Mouse (Mus musculus) cerebellum, postnatal 36 days (tissue): ENCODE measurements around the gene Rnf214.
A peak's percentile ranks its signal among the peaks of the same experiment; 100 is the strongest.

Experiments
- DNase-seq, 2 experiments: peaks; one replicate each; pipeline ENCODE4 v3.0.0; 2021 to 2022; ENCODE audit warnings: mixed read lengths in 2 of 2

Gene Rnf214

DNA sequence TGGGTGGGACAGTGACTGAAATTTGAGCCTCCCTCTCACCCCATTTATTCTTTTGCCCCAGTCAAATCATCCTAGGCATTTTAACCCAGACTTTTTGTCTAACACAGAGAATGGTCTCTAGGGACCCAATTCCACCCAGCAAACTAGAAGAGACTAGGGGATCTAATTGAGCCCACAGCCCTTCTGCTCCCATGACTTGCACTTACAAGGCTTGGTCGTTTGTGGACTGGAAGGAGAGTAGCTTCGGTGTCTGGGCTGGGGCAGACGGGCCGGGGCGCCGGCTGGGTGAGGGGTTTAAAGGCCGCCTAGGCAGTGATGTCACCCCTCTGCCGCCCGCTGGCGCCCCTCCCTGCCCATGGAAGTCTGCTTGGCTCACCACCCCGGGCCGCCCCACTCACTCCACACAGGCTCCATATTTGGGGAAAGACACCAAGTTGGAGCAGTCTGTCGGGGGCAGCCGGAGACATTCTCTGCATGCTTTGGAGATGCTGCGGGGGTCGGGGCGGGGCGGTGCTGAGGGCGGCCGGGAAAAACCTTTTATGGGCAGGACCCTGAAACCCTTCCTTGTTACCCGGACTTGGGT lies 29.0 kb upstream of the Rnf214 start, which contains the start of gene Tagln:
Gene Tagln, minus strand, starts transcription at position 431 of the 583 bp plus-strand sequence.
- DNase-seq: no peak

DNA sequence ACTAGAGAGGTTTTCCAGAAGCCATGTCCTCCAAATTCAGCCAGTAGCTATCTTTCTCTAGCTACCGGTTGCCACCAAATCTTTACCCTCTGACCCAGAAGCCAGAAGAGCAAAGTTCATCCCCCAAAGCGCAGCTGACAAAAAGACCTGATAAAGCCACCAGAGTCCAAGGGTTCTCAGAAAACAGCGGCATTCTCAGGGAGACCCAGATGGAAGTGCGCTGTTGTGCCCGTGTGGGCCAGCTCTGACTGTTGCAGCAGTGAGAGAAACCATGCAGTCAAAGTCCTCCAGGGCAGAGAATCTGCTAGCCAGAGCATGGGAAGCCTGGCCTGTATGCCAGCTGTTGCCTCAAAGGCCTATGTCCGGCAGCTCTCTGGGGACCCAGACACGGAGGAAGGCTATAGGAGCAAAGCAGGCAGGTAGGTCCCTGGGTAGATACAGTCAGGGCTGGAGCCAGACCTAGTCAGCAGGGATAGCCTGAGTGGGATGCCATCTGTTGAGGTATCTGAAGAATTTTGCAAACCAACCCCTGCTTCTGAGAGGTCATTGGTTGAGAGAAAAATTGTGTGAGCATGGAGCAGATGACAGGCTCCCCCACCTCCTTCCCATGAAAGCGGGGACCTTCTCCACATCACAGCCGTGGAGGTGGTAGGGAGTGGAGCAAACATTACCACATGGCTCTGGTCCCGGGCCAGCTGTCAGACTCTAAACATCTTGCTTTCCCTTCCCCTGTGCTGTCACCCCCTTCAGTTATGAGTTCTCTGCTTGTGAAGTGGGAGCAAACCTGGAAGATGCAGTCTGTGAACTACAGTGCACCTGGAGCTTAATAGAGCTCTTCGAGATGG lies 26.1 kb upstream of the Rnf214 start:
- peak in 1 of 2 experiments; percentile 10 for DNase-seq

DNA sequence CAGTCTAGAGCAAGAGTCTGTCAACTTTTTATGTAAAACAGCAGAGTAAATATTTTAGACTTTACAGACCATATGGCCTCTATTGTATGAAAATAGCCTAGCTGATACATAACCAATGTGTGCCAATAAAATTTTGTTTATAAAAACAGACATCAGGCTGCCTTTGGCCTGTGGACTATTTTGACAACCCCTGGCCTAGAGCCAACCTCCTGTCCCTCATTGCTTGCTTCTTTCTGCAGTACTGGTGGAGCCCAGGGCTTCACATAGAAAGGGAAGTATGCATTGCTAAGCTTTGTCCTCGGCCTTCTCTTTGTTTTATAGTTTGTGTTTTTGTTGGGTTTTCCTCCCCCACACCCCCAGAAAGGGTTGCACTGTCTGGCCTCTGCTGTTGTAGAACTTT lies 25.2 kb upstream of the Rnf214 start:
- peak in 1 of 2 experiments; percentile 13 for DNase-seq

DNA sequence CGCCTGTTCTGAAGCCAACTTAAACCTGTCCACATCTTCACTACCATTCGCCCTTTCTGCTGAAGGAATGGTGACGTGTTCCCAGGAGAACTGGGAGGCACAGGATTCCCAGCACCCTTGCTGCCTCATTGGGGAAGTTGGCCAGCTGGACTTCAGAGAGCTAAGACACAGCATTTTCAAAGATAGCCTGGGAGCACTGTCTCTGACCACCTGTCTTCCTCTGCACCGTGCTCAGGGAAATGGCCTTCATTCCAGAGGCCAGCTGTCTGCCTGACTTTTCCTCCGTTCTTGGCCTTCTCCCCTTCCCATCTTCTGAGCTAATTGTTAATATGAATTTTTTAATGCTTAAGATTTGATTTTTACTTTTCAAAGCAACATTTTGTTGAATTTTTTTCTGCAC lies 22.6 kb upstream of the Rnf214 start:
- DNase-seq: no peak

DNA sequence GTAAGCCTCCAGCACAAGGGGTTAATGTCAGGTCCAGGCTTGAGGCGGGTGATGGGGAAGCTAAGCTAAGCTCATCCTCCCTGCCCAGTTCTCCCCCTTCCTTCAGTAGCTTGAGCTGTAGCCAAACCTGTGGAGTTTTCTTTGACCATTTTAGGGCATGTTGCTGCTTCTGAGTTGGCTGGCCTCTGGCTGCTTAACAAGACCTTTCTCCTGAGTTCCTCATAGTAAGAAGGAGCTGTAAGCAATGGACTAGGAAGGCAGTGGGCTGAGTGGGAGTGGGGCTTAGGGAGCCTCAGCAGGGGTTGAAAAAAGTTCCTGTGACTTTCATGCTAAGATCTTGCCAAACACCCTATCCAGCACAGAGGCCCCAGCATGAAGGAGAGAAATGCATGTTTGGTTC lies 13.2 kb upstream of the Rnf214 start:
- no peak for DNase-seq

DNA sequence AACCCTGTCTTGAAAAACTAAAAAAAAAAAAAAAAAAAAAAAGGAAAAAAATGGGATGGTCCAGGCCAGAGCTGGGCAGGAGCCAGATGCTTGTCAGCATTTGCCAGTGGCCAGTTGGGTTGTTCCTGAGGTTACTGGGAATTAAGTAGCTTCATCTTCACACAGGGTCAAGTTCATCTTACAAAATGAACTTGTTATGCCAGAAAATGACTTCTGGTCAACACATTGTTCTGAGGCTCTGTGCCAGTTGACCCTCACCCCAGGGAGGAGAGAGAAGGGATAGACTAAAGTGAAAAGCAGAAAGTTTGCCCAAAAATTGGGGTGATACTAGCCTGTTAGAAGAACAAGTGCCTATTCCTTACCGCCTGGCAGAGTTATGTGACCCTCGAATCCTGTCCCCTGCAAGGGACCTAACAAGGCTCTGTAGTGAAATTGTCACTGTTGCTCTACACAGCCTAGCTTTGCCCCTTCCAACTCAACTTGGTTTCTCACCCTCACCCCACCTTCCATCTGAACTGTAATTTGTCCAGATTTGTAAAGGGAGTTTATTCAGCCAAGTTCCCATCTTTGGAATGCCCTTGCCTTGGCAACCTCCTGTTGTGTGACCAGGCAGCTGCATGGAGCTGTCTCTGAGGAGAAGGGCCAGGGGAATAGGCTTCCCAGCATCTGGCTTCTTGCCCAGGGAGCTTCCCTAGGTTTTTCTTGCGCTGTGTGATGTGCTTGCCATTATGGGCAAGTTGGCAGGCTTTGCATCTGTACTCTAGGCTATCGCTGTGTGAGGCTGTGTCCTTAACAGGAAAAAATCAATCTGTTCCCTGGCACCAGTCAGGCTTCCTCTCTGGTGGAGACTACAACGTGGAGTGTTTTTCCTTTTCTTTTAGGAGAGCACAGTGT lies 10.6 kb upstream of the Rnf214 start:
- DNase-seq: peak in 1 of 2 experiments; percentile 34

DNA sequence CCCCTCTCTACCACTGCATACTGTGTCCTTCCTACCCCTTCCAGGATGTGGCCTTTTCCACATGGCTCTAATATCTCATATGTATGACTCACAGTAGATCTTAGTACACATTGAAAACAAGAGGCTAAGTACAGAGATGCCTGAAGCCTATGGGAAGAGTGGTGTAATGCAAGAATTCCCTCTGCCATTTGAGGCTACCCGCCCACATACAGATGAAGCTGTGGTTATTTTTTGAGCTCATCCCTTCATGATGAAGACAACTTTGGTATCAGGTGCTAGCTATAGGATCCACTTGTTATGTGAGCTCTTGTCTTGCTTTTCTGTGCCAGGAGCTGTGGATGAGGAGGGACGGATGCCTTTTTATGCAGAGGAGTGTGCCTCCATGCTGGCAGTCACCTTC lies 8.9 kb upstream of the Rnf214 start:
- DNase-seq: no peak

DNA sequence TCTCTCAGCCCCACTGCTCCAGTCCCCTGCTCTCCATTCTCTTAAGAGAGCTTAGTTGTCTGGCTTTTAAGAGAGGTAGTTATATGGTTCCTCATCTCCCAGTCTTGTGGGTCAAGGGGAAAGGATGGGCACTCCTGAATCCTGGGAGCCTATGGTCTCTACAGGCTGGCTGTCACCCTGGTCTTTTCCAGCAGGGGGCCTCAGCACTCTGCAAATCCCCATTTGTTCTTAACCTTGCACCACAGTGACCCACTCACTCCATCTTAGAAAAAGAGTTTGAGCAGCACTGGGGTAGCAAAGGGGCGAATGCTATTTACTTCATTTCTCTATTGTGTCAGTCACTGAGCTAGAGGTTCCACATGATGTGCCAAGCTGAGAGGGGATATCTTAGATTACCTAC lies 5.0 kb upstream of the Rnf214 start:
- peak; percentile 42 to 43 for DNase-seq

DNA sequence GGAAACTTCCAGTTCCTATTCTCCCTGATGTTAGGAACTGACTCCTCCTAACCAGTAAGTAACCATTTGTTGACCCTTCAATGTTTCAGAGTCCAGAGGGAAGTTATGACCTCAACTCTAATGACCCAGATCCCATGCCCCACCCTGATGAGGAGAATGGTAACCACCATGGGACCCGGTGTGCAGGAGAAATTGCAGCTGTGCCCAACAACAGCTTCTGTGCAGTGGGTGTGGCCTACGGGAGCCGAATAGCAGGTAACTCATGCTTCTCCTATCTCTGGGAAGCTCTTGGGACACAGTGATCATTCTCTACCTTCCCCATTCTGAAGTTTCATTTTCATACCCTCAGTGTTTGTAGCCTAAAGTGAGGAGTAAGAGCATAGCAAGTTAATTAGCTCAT lies 4.3 kb upstream of the Rnf214 start:
- DNase-seq: no peak

DNA sequence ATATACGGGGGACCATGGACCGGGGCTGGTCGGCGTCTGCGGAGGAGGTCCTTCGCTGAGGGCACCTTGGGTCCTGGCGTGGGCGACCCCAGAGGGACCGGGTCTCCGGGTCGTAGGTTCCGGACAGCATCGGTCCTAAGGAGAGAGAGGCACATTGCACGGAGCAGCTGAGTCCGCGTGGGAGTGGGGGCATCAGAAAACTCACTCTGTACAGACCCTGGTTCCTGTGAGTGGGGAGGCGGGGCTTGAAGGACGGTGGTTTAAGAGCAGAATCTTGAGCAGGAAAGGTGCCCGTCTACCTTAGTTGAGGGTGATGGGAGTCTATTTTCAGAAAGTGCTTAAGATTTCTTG lies 342 bp upstream of the Rnf214 start:
- DNase-seq: no peak

DNA sequence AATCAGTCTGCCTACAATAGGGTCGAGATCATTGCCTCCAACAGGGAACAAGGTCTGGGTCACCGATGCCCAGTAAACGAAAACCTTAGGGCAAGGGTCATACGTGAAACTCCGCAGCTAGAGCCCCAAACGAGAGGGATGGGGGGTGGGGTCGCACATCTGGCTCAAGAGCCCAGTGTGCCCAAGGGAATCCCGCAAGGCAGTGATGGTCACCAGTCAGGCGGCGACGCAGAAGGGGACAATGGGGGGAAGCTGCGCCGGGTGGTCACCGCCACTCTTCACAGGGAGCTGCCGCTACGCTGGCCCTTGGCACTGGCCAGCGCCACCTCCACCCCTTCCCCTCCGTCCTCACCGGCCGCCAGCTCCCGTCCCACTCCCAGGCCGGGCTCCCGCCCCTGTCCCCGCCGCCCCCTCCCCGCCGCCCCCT lies 887 bp downstream of the Rnf214 start:
- peak in 1 of 2 experiments; percentile 31 for DNase-seq

DNA sequence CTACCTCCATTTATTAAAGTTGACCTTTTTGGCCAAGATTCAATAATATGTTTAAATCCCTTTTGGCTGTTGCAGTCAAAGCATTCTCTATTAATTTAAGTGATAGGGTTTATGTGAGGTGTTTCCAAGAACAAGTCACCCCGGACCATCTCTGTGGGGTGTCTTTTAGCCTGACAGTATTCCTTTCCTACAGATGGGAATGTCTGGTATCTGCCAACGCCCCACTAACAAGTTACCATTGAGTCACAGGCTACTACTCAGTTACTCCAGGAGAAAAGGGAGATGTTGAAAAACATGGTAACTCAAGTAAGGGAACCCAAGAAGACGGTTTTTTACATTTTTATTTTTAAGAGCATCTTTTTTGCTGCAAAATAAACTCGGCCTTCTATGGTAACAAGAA lies 1.5 kb downstream of the Rnf214 start:
- no peak for DNase-seq

DNA sequence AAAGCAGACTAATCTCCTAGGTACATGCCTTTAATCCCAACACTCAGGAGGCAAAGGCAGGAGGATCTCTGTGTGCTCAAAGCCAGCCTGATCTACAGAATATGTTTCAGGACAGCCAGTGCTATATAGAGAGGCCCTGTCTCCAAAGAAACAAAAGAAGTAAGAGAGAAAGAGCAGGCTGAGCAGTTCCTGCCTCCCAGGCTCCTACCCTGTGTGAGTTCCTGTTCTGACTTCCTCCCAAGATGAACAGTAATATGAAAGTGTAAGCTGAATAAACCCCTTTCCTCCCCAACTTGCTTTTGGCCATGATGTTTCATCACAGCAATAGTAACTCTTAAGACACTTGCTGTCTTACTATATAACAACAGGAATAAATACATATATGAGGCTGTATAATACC lies 13.0 kb downstream of the Rnf214 start:
- DNase-seq: no peak

DNA sequence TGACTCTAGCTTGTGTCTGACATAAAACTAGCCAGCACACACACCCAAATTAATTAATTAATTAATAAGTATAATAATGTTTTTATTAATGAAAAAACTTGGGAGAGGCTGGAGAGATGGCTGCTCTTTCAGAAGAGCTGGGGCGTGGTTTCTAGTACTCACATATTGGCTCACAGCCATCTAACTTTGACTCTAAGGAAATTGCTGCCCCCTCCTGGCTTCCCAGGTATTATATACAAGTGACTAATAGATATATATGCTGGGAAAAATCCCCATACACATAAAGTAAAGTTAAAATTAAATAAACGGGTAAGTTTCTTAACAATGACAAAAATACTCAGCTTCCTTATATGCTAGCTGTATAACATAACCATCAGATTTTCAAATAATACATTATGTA lies 28.8 kb downstream of the Rnf214 start:
- DNase-seq: no peak

DNA sequence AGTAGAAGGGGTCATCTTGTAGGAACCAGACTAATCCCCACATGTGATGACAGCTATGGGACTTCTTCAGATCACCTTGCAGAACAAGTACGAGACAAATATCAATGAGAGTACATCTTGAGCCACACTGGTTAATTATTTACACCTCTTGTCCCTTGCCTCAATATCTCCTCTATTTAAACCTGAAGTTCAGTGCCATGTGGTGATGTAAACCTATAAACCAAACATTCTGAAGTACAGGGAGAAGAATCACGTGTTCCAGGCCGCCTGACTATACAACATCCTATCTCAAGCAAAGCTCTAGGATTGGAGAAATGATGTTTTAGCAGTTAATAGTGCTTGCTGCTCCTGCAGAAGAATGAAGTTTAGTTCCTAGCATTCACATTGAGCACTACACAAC lies 36.4 kb downstream of the Rnf214 start:
- DNase-seq: no peak

DNA sequence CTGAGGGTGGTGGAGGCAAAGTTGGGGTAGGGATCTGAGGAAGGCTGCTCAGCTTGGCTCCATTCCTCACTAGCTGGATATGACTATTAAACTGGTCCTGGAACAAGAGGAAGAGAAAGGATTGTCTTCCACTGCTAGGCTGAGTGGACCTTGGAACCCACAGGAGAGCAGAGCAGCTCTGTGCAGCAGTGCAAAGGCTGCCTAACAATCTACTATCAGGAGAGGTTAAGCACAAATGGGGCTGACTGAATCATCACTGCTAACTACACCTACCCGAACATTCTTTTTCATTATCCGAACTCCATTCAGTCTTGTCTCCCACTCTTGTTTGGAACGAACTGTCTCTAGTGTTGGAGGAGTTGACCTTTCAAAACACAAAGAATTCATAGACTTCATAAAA lies 37.5 kb downstream of the Rnf214 start:
- no peak for DNase-seq

DNA sequence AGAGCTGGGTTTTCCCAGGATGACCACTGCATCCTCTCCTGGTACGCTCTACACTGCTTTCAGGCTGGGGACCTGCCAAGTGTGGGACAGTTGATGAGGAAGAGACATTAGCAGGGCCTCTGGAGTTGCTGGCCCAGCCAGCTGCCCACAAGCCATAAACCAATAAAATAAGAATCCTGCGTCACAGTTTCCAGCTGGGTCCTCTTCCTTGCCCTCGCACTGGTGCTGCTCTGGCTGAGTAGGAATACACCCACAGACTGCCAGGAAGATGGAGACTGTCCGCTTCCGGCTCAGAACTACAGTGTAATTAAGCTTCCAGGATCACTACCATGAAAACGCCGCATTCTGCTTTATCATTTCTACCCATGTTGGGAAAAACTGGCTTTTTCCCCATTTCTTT lies 44.9 kb downstream of the Rnf214 start:
- DNase-seq: no peak

DNA sequence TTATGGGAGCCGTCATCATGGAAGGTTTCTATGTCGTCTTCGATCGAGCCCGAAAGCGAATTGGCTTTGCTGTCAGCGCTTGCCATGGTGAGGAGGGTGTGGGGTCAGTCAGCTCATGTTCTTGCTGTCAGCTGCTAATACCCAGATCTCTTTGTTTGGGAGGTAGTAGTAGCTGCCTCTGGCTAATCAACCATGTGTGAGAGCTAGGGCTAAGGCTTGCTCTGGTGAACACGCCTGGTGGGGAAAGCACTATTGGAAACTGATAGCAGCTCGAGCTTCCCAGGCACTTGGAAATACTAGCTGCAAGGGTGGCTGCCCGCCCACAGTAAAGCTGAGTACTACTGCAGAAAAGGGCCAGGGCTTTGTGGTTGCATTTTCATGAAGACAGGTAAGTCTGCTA lies 47.3 kb downstream of the Rnf214 start:
- no peak for DNase-seq

DNA sequence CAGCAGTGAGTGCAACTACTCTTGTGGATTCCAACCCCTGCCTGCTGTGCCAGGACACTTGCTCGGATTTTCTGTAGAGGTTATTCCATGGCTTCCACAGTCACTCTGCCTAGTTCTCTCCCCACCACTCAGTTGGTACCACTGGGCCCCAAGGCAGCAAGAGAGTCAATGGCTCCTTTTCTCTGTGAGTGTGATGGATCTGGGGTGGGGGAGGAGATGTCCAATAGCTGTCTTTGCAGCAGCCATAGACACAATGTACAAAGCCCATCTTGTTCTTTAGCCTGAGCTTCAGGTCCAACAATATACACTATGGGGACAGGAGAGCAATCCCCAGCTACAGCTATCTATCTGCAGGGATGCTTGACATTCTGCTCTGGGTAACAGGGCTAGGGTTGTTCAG lies 52.6 kb downstream of the Rnf214 start:
- no peak for DNase-seq

DNA sequence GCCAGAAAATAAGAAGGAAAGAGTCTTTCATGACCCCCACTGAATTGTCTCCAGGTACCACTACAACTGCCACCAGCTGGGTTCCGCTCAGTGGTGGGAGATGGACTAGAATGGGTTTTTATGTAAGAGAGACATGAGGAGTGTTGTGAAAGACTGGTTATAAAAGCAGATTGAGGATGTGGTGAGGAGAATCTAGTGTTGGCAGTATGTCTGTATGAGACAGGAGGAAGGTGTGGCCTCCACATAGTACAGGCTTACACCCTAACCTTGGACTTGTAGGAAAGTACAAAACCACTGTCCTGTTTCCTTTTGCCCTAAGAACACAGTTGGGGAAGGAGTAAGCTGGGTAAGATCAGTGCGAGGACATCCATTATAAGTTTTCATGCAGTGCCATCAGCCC lies 53.0 kb downstream of the Rnf214 start:
- DNase-seq: no peak

DNA sequence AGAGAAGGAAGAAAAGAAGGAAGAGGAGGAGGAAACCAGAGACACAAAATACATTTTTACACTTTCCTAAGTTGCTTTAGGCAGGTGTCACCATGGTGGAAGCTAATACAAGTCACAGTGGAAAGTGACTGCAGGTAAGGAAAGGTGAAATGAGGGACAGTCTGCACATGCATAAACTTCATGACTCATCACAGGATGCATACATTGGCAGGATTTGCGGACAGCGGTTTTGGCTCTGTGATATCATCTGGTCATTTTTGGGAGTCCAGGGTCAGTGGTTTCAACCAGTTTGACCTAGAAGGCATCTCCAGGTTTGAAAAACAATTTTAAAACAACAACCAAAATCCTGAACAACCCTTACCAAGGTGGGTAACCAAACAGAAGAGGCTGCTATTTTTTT lies 54.9 kb downstream of the Rnf214 start:
- no peak for DNase-seq

DNA sequence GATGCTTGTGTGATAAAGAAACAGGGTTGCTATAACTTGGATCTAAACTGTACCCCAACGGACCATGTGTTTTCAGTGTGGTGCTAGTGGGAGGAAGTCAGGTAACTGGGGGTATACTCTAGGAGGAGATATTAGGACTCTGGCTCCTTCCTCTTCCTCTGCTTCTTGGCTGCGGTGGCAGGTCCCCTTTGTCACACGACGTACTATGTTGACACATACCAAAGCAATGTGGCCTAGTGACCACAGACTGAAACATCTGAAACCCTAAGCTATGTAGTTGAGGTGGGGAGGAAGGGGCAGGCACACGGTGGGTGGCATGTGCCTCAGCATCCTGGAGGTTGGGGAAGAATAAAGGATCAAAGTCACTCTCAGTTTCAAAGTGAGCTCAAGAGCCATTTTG lies 55.4 kb downstream of the Rnf214 start:
- DNase-seq: no peak

DNA sequence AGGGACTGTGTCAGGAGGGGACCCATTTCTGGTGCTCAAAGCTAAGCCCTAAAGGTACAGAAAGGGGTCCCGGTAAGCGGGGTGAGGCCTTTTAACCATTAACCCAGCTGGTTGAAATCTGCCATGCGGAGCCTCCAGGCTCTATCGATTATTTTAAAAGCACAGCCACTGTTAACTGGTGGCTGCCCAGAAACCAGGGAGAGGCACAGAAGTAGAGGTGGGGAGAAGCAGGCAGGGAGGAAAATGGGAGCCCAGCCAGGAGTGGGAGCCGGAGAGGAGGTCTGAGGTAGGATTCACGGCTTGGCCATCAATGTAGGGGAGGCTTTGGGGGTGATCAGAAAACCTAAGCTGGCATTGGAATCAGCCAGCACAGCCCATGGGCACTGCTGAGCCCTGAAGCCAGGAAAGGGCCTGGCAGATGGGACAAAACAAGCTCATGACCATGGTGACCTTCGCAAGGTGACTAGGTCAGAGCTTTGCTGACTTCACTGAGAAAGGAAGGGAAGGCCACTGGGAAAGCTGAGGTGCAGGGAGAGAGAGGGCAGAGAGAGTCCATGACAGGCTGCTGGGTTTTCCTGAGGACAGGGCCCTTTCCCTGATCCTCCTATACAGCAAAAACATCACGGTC lies 56.1 kb downstream of the Rnf214 start:
- no peak for DNase-seq
